Mouse (Mus musculus) gastrocnemius, postnatal 10 days (tissue): Measurements from ENCODE around the gene Acox1. TPM values are rescaled to one million over a fixed set of nuclear protein-coding genes. Genes with fewer than 3 reads are reported as not detected.

Source experiments
- DNase-seq: peaks from one replicate; pipeline ENCODE4 v3.0.0; 2021; ENCODE audit warnings: mixed read lengths
- total RNA-seq, 2 experiments: library from RNA; stranded (reverse); gene quantifications; 2 replicates each; pipeline ENCODE4 v1.2.3; 2021

Acox1 gene
- total RNA-seq, 2 experiments from 2014 or later: 39.1 to 41.4 TPM

DNA sequence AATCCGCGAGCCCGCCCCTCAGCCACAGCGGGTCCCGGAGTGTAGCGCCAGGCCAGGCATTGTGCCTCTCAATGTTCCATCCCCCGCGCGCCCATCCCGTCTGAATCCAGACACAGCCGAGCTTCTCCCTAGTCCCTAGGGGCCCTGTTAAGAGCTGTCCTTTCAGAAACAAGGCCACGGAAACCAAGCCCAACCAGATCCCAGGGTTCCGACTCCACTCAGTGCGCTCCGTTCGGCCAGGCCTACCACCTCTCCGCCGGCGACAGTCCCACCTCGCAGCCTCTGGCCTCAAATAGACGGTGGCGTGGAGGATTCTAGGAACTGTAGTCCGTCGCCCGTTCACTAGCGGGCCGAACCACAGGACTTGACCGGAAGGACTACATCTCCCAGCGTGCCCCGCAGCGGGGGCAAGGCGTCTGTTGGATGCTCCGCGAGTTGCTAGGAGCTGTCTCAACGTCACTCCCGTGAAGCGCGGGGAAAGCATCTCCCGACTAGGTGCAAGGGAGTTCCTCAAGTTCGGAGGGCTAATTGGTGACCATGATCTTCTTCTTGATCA lies 30.9 kb downstream of the Acox1 start, which contains the start of gene Fbf1:
Gene Fbf1, minus strand, starts transcription at position 283 of the 556 bp plus-strand sequence.
- DNase-seq: peak; percentile 90

DNA sequence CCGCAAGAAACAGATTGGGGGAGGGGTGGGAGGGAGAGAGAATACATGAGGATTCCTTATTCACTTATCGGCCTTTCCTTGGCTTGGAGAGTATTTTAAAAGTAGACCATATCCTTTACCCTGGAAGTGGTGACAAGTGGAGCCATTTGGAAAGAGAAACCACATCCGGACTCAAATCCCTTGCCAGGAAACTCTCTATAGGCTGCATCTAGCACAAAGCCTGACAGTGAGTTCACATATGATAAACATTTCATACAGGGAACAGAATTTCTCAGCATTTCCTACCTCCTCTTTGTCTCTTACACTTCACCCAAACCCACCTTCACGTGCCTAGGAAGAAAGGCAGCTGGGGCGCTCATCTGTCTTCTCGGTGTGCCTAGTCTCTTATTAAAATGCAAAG lies 31.6 kb downstream of the Acox1 start:
- no peak for DNase-seq

DNA sequence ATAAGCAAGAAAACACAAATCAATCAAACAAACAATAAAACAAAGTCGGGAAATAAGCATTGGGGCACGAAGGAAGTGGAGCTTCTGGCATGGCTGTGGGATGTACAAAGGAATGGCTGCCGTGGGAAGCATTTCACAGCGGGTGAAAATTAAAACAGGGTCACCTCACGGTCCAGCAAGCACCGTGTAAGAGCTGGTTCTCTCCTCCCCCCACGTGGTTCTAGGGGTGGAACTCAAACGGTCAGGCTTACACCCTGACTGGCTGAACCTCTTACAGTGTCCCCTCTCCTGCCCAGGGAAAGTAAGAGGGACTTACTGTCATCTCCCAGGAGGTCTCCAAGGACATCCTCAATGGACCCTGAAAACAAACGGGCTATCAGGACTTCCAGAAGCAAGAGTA lies 35.8 kb downstream of the Acox1 start:
- no peak for DNase-seq

DNA sequence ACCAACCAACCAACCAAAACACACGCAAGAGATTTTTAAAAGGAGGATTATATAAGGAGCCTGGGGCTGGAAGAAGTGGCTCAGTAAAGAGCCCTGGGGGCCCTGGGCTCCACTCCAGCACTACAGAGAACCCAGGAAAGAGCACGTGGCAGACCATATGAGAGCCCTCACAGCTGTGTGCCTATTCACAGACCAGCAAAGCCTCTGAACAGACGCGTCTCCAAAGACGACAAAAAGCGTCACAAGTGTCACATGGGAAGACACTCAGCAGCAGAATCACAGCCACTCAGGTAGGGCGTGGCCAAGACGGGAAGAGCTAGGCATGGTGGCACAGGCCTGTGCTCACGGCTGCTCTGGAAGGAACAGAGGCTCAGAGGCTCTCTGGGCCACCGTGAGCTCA lies 36.7 kb downstream of the Acox1 start:
- DNase-seq: no peak

DNA sequence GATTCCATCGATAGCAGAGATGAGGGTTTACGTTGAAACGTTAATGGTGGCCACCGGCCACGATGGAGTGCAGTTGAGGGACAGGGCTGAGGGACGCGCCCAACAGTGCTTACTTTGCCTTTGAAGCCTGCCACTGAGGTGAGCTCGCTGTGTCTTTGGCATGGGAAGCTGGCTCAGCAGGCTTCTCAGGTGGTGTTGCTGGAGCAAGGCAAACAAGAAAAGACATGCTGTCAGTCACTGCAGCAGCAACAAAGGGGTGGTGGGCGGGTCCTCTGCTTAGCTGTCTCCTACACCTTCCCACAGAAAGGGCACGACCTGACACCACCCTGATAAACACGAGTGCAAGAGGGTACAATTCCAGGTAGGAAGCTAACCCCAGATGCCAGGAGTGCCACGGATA lies 37.5 kb downstream of the Acox1 start:
- no peak for DNase-seq

DNA sequence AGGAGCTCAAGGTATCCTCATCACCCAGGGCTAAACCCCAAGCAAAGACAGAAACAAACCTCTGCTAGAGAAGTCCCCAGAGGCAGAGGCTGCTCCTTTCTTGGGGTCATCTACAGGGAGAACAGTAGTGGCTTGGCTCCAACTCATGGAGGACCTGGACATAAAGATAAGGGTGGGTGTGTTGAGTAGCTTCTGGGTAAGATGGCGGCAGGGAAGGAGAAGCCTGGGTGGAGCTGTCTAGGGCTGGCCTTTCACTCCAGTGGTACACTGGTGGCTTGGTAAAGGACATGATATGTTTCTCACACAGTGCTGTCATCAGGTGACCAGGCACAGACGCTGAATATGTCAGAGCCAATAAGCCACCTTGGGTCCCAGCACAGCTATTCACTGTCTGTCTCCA lies 47.9 kb downstream of the Acox1 start:
- no peak for DNase-seq

DNA sequence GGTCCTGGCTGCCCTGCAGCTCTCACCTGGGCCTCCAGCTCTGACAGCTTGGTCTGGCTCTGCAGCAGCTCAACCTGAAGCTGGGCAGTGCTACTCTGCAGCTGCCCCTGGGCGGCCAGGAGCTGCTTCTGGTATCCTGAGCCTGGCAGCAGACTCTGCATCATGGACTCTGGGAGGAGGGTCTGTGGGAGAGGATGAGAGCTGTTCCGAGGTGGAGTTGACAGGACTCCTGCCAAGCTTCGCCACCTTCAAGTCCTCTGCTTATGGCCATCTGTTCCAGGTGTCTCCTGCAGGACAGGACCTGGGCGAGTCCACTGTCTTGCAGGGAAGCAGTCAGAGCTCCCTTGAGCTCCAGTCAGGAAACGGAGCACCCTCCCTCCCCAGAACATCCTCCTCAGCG lies 49.5 kb downstream of the Acox1 start:
- no peak for DNase-seq

DNA sequence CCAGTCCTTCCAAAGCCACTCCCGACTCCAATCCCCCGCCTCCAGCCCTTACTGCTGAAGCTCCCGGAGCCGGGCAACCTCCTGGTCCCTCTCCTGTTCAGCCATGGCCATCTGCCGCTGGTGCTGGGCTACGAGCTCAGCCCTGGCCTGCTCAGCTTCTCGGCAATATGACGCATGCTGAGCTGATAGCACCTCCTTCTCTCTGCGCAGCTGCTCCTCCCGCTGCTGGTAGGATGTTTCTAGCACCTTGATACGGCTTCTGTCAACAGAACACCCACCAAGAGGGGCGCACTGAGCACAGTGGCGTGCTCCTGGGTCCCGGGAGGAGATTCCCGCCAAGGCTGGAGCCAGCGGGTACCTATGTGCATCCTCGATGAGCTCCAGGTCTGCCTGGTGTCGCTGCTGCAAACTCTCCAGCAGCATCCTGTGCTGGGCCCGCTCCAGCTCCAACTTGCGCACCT lies 50.1 kb downstream of the Acox1 start:
- no peak for DNase-seq

DNA sequence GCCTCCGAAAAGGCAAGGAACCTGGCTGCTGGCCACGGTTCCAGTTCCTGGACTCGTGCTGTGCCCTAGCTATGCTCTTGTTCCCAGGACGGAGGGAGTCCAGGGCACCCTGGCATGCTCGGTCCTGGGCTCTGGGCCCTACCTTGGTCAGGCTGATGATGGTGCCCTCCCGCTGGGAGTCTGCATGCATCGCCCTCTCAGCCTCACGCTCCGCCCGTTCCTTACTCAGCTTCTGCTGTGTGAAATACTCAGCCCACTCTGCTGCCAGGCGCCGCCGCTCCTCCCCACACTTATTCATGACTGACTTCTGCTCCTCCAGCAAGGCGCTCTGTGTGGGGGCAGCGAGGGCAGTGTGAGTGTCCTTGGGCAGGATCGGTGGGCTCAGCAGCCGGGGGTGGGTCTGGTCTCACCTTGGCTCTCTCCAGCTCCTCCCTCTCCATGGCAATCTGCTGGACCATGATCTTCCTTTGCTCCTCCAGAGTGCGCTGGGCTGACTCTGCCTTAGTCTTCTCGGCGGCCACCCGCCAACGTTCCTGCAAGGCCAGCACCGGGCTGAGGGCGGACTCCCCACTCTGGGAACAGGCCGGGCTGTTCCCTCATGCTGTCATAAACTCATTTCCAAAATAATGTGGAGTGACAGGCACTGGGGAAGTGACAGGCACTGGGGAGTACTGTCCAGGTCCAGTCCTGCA lies 52.4 kb downstream of the Acox1 start:
- no peak for DNase-seq

DNA sequence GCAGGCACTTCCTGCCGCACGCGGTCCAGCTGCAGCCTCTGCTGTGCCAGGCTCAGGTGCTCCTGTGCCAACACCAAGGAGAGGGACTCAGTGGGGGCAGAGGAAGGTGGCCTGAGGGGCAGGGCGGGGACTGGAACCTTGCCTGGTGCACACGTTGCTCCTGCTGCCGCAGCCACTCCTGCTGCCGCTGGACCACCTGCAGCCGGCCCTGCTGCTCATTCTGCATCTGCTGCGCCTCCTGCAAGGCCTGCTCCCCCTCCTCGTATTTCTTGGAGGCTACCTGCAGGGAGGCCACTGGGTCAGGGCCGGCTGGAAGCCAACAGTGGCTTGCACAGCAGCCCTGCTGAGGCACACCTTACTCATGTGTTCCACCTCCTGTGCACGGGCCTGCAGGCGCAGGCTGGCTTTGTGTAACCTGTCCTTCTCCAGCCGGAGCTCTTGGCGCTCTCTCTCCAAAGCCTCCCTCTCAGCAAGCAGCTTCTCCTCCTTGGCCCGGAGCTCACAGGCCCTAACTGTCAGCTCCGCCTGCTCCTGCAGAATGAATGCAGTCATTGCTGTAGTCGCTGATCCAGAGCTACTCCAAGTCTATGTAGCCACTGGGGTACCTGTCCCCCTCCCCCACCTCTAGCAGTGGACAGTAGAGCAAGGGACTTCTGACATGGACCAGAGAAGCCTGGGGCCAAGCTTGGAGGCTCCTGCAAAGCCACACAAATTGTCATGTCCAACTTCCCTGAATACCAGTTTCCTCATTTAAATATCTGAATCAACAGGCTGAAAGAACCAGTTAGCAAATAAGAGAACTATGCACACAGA lies 53.2 kb downstream of the Acox1 start:
- no peak for DNase-seq

DNA sequence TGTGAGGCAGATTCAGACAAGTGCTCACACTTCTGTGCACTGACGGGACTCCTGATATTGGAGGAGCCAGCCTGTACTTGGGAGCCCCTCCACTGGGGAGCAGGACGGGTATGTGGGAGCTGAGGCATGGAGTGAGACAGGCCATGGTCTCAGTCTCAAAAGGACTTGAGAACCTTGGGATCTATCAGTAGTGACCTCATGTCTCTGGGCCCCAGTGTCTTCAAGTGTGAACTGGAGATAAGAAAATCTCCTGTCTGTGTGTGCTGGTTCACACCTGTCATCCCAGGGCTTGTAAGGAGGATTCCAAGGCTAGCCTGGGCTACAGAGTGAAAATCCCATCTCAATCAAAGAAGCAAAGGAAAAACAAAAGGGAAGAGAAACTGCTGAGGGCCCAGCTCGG lies 55.4 kb downstream of the Acox1 start:
- no peak for DNase-seq

DNA sequence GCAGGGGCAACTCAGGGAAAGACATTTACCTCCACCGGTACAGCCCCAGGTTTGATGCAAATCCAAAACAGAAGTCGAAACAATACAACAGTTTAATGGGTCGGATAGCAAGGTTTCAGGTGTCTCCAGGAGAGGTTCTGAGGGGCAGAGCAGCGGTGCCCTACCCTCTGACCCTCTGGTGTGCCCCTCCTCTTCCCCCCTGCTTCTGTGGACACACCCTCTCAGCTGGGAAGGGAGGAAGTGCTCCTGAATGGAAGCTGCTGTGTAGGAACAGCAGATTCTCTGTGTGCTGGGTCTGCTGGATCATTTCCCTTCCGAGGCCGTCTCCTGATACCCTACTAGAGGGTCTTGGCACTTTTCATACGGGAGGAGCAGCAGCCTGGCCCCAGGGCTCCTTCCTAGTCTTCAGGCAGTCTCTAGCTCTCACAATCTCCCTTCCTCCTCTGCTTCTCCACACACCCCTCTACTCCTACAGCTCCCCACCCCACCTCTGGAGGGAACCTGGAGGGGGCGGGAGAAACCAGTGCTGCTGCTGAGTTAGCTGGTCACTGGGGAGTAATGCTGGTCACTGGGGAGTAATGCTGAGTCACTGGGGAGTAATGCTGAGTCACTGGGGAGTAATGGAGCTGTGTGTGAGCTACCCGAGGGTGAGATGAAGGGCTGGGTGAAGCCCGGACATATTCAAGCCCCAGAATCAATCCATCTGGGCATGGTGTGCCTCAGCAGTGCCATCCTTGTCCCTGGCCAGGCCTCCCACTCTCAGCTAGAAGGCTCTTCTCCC lies 56.4 kb downstream of the Acox1 start:
- DNase-seq: no peak

DNA sequence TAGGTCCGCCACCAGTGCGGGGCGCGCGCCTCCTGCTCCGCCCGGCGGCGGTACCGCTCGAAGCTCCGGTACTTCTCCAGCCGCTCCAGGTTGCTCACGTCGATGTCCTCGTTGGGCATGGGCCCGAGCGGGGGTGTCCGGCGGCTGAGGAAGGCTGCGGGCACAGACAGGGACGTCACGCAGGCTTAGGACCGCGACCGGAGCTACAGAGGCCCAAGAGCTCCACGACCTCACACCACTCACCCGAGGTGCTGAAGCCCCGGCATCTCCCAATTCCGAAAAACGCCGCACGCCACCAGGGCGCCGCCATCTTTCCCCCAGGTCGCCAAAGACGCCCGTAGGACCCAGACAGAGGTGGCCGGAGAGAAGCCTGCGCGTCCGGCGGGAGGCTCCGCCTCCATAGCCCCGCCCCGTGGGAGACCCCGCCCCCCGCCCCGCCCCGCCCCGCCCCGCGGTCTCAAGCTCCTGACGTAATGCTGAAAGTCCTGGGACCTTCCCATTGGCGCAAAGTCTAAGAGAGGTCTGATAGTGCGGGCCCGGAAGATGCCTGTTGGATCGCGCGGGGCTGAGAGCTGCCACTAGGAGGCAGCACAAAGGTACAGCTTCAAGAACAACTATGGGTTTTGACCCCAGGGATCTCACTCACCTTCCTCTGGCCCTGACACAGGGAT lies 60.2 kb downstream of the Acox1 start, which contains the start of gene Mrpl38:
Gene Mrpl38, minus strand, starts transcription at position 401 of the 671 bp plus-strand sequence.
- peak; percentile 84 for DNase-seq

DNA sequence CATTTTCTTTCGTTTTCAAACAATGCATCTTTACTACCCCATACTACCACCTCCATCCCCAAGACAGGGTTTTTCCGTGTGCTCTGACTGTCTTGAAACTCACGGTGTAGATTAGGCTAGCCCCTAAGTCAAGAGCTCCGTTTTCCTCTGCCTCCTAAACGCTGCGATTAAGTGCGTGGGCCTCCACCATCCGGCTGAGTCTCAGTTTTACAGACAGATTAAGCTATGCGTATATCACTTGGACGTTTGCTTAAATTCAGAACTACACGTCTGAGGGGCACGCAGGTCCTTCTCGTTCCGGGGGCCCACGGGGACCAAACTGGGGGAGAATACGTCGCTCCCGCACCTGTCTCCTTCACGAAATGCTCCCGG lies 60.8 kb downstream of the Acox1 start:
- DNase-seq: no peak

DNA sequence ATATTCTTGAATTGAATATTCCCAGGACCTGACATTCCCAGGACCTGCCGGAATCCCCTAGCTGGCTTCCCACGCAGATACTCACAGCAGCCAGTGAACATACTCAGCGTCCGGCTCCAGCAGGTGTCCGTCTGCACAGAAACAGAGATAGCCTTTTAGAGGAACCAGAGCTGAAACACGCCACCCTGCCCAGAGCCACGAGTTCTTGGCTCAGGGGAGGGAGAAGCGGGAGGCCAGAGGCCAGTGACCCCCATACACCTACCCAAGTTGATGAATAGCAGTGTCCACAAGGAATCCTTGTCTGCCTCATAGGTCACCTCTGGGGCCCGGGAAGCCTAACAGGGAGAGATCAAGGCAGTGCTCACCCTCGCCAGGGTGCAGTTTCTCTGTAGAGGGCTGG lies 64.7 kb downstream of the Acox1 start:
- no peak for DNase-seq

DNA sequence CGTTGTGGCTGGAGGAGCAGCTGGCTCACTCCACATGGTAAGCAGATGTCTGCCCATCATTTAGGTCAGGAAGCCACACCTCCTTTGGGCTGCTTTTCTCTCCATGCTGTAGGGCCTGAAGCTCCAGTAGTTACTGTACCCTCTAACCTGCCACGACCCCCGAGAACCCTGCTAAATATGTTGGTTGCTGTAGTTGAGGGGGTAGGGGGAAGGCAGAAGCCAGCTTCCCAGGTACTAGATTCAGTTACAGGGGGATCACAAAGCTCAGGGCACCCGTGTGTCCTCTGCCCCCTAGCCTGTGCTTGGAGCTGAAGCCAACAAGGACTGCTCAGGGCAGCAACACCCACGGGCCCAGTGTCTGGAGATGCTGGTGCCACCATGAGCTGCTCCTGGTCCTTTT lies 65.3 kb downstream of the Acox1 start:
- no peak for DNase-seq

DNA sequence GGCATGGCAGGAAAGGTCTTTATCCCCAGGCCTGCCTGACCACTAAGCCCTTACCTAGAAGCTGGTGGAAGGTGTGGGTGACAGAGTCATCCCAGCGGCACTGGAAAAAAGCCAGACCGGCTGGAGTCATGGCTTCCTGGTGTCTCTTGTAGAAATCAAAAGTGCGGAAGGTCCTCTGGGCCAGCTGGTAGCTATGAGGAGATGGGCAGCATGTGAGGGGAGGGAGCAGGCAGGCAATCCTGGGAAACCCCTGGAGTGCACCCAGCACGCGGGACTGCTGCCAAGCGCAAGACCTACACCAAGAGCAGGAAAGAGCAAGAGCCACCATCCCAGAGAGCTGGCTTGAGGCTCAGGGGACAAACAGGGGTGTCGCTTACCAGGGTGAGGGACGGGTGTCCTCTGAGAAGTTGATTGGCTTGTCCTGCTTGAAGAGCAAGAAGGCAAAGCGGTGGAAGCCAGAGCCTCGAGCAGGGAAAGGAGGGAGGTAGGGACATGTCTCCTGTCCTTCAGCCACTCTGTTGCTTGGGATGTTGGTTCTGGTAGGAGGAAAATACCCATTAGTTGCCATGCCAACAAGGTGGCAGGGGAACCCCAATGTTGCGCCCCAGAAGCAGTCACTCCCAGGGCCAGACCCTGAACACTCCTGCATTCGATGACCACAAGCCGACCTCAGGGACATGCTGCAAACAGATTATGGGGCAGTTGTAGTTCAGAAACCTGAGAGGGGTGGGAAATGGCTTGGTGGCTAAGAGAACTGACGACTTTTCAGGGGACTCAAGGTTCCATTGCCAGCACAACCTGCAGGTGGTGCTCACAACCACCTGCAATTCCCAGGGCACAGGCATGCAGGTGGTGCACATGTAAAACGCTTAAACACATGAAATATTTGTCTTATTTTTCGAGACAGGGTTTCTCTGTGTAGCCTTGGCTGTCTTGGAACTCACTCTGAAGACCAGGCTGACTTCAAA lies 66.2 kb downstream of the Acox1 start:
- DNase-seq: no peak

DNA sequence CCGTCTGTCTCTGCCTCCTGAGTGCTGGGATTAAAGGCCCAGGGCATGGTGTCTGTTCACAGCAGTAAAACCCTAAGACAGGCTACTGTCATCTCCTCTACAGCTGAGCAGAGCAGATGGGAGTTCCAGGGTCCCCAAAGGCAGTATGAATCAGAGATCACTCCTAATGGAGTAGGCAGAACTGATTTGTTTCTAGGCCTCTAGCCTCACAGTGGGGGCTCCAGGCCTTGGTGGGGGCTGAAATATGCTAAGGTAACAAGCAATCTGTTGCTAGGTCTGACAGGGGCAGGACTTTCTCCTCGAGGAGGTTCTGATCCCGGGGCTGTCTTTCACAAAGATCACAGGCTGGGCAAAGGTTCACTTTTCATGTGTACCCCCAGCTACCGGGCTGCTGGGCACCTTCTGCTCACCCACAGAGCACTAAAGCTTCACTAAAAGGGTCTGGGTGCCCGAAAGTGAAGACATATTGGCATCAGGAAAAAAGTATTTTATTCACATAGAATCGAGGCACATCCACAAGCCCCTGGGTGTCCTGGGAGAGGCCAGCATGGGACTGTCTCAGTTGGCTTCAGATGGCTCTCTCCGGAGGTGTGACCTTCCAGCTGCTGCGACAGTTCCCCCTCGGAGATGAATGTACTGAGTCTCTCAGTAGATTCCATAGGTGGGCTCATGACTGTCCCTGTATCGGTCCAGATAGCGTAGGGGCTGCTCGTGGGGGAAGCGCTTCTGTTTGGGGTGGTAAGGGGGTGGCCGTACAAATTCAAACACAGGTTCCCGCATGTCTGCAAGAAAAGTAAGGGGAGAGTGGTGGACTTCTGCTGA lies 67.3 kb downstream of the Acox1 start:
- no peak for DNase-seq

DNA sequence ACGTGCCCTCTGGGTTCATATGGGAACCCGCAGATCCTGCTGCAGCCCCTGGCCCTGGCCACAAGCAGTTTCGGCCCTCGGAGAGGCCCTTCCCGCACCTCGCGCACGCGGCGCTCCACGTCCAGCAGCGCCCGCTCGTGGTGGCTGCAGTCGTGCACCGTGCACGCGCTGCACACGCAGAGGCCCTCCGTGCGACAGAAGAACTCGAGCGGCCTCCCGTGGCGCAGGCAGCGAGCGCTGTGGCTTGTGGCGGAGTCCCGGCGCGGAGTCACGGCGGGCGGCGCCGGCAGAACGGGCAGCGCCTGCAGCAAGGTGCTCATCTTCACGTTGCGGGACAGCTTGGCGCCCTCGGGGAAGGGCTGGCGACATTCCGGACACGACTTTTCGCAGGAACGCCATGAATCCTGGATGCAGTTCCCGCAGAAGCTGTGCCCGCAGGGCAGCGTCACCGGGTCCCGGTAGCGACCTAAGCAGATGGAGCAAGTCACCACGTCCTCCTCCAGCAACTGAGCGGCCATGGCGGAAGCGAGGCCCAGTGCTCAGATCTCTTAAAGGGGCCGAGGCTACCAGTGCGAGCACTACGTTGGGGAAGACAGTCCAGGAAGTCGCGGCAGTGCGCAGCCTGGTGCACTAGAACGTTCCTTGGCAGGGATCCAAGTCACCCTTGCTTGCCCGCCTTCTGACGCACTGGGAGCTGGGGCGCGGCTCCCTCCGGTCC lies 68.2 kb downstream of the Acox1 start, which contains the start of gene Trim65:
Gene Trim65, minus strand, starts transcription at position 641 of the 718 bp plus-strand sequence.
- DNase-seq: peak; percentile 89
